Mouse (Mus musculus): ENCODE results near the gene Aqp5. TPM values are rescaled to one million over a fixed set of nuclear protein-coding genes. Genes with fewer than 3 reads are reported as not detected.

The Aqp5 gene
- polyA plus RNA-seq (2015; fragmentation: Nextera tagmentation; extraction: Ambion mirVana) = 1.2 and 1.6 TPM in 2 replicates

DNA sequence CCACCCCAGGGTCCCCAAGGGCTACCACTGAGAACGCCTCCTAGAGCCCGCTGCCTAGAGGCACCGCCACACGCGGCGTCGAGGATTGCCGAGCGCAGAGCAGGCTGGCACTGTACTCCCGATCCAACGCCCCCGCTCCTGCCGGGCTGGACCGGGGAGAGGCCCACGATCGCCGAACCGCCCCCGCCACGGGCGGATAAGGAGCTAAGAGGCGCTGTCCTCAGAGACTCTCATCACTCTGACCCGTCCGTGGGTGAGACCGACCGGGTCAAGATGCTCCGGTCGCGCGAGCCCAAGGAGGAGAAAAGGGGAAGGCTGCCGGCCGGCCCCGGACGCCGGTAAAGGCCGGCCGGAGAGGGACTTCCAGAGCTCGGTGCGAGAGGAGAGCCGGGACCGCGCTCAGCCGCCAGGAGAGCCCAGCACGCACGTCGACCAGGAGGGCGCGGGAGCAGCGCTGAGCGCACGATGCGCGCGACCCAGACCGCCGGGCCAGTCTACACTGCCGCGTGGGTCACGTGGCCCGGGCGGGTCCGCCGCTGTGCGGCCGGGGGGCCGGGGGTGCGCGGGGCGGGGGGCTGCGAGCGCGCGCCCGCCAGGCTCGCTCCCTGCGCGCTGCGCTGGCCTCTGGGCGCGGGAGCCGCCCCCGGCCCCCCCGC lies at the start of gene Aqp5:
Gene Aqp5, plus strand, starts transcription at position 354 of the 656 bp plus-strand sequence.

DNA sequence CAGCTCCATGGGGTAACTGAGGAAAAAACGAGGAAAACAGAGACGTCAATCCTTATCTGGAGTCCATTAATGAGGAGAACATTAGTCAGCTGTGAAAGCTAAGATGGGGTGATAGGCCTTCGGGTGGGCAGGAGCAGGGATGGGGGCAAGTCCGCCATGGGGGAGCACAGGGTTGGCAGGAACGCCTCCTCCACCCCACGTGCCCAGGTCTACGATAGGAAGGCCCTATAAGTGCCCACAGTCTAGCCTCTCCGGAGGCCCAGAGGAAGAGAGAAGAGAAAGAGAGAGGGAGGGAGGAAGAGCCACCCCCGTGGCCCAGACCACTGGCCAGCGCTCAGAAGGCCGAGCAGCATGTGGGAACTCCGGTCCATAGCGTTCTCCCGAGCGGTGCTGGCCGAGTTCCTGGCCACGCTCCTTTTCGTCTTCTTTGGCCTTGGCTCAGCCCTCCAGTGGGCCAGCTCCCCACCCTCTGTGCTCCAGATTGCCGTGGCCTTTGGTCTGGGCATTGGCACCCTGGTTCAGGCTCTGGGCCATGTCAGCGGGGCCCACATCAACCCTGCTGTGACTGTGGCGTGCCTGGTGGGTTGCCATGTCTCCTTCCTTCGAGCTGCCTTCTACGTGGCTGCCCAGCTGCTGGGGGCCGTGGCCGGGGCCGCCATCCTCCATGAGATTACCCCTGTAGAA lies 11.6 kb upstream of the Aqp5 start, which contains the start of gene Aqp2:
Gene Aqp2, plus strand, starts transcription at position 254 of the 684 bp plus-strand sequence.

DNA sequence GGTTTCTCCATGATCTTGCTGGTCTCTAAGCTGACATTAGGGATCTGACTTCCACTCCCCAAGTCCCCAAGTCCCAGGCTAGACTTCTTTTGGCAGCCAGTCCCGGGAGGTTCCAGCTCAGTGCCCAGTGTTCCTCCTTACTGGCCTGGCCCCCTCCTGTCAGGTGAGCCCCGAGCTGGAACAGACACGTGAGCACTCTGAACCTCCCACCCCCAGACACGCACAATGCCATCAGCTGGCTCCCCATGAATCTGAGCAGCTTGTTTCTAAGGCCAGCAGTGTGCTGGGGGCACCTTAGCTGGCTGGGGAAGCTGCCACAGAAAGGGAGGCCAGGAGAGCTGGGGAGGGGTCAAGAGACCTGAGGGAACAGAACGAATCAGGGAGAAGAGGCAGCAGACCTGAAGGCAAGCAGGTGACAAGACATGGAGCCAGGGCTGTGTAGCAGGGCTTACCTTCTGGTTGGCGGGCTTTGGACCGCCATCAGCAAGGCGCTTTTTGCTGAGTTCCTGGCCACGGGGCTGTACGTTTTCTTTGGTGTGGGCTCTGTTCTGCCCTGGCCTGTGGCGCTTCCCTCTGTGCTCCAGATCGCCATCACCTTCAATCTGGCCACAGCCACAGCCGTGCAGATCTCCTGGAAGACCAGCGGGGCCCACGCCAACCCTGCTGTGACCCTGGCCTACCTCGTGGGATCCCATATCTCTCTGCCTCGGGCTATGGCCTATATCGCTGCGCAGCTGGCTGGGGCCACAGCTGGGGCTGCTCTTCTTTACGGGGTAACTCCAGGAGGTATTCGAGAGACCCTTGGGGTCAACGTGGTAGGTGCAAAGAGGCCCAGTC lies 10.6 kb downstream of the Aqp5 start, which contains the start of gene Aqp6:
Gene Aqp6, plus strand, starts transcription at position 415 of the 837 bp plus-strand sequence.

Other genes starting within 250 kb of the Aqp5 start
- gene Fmnl3, start 220.3 kb upstream of the Aqp5 start, polyA plus RNA-seq (2015; fragmentation: Nextera tagmentation; extraction: Ambion mirVana) = 7.1 and 7.3 TPM in 2 replicates
- 378 and 390 TPM in 2 replicates for gene Tmbim6, start 197.9 kb upstream of the Aqp5 start, polyA plus RNA-seq (2015; fragmentation: Nextera tagmentation; extraction: Ambion mirVana)
- 11.6 and 12.3 TPM in 2 replicates for gene Nckap5l, start 133.0 kb upstream of the Aqp5 start, polyA plus RNA-seq (2015; fragmentation: Nextera tagmentation; extraction: Ambion mirVana)
- 15.1 TPM in 2 replicates for gene Bcdin3d, start 116.1 kb upstream of the Aqp5 start, polyA plus RNA-seq (2015; fragmentation: Nextera tagmentation; extraction: Ambion mirVana)
- 68.2 and 77.4 TPM in 2 replicates for gene Faim2, start 62.6 kb upstream of the Aqp5 start, polyA plus RNA-seq (2015; fragmentation: Nextera tagmentation; extraction: Ambion mirVana)
- not detected in 2 replicates for gene Aqp2, start 11.7 kb upstream of the Aqp5 start, polyA plus RNA-seq (2015; fragmentation: Nextera tagmentation; extraction: Ambion mirVana)
- gene Aqp6, start 10.6 kb downstream of the Aqp5 start, polyA plus RNA-seq (2015; fragmentation: Nextera tagmentation; extraction: Ambion mirVana) = 0.40 and 0.45 TPM in 2 replicates
- gene Racgap1, start 60.9 kb downstream of the Aqp5 start, polyA plus RNA-seq (2015; fragmentation: Nextera tagmentation; extraction: Ambion mirVana) = 32.7 and 34.8 TPM in 2 replicates
- gene Asic1, start 79.6 kb downstream of the Aqp5 start, polyA plus RNA-seq (2015; fragmentation: Nextera tagmentation; extraction: Ambion mirVana) = 53.5 and 64.6 TPM in 2 replicates
- gene Smarcd1, start 111.3 kb downstream of the Aqp5 start, polyA plus RNA-seq (2015; fragmentation: Nextera tagmentation; extraction: Ambion mirVana) = 70.2 and 74.3 TPM in 2 replicates
- not detected in 2 replicates for gene Gm17349, start 114.7 kb downstream of the Aqp5 start, polyA plus RNA-seq (2015; fragmentation: Nextera tagmentation; extraction: Ambion mirVana)
- 6.2 and 6.8 TPM in 2 replicates for gene Gpd1, start 126.7 kb downstream of the Aqp5 start, polyA plus RNA-seq (2015; fragmentation: Nextera tagmentation; extraction: Ambion mirVana)
- gene Cox14, start 134.8 kb downstream of the Aqp5 start, polyA plus RNA-seq (2015; fragmentation: Nextera tagmentation; extraction: Ambion mirVana) = 236 TPM in 2 replicates
- gene Cers5, start 182.1 kb downstream of the Aqp5 start, polyA plus RNA-seq (2015; fragmentation: Nextera tagmentation; extraction: Ambion mirVana) = 82.5 and 84.5 TPM in 2 replicates

Data from neural tube, postnatal 0 days (tissue).